Mouse (Mus musculus): ENCODE results near the gene Myh7b.

- TF ChIP-seq POLR2A (IDR thresholded peaks at IDR 0.05; ENCODE audit: borderline replicate concordance, extremely low read depth, insufficient read depth, insufficient read length, poor library complexity, severe bottlenecking) (no peak), CTCF (IDR thresholded peaks at IDR 0.05; ENCODE audit: borderline replicate concordance, extremely low read depth, insufficient read depth, insufficient read length) (no peak)
Measured at GRCm38 (mm10) chr2:155679586-155680110, 68.6 kb downstream of the Myh7b start.
